Mouse (Mus musculus) left cerebral cortex, postnatal 36 days (tissue): ENCODE measurements around the gene Polr2c. TPM values are rescaled to one million over a fixed set of nuclear protein-coding genes. Genes with fewer than 3 reads are reported as not detected.
"Not testable (repeated sequence)": the region's sequence is repeated elsewhere in the genome, so short reads cannot be mapped to it uniquely, and the experiment has no call there.

Experiments used
- DNase-seq, 2 experiments: peaks; one replicate each; pipeline ENCODE4 v3.0.0; 2021 to 2022; ENCODE audit warnings: low spot score in 2 of 2, mixed read lengths in 1 of 2
- intact Hi-C: fragments of 180-260 bp; cut with DNase I; formaldehyde crosslinking; loops from one replicate; pipeline ENCODE4 v1.15.1; 2025
- total RNA-seq, 2 experiments: library from RNA; stranded (reverse); gene quantifications; 2 replicates each; pipeline ENCODE4 v1.2.3; 2021

Polr2c gene
- total RNA-seq, 2 experiments from 2014 or later: 67.1 to 72.7 TPM

GRCm38 (mm10) chr8:94836456-94837240 is 20.6 kb upstream of the Polr2c start:
- intact Hi-C loops: no loop called here
- DNase-seq: no peak

GRCm38 (mm10) chr8:94837662-94838574 is 19.3 kb upstream of the Polr2c start, which contains the start of the genes Coq9 and Ciapin1:
Gene Coq9, plus strand, starts transcription at chr8:94838321.
Gene Ciapin1, minus strand, starts transcription at chr8:94838358.
- intact Hi-C loops: no loop called here
- peak; percentile 94 to 95 for DNase-seq

GRCm38 (mm10) chr8:94838600-94838999 is 18.6 kb upstream of the Polr2c start:
- intact Hi-C loops: no loop called here
- no peak for DNase-seq

- intact Hi-C loops: no loop called here
- no peak for DNase-seq
Observed at GRCm38 (mm10) chr8:94841183-94841582, 16.1 kb upstream of the Polr2c start.

GRCm38 (mm10) chr8:94850049-94850448 is 7.2 kb upstream of the Polr2c start:
- intact Hi-C loops: no loop called here
- no peak for DNase-seq

- intact Hi-C loops, DNase-seq: not testable (repeated sequence)
Observed at GRCm38 (mm10) chr8:94854761-94855160, 2.5 kb upstream of the Polr2c start.

- DNase-seq: no peak
- intact Hi-C loops: no loop called here
Observed at GRCm38 (mm10) chr8:94857011-94857345, 272 bp upstream of the Polr2c start.

GRCm38 (mm10) chr8:94861352-94861910 is 4.2 kb downstream of the Polr2c start:
- peak in 1 of 2 experiments; percentile 40 for DNase-seq

GRCm38 (mm10) chr8:94862487-94863220 is 5.4 kb downstream of the Polr2c start:
- no peak for DNase-seq
- intact Hi-C loops: no loop called here

More at GRCm38 (mm10) chr8:94861352-94861910, 4.2 kb downstream of the Polr2c start:
- intact Hi-C loops: no loop called here

- intact Hi-C loops: no loop called here
- no peak for DNase-seq
Observed at GRCm38 (mm10) chr8:94863897-94864673, 6.8 kb downstream of the Polr2c start.

- intact Hi-C loops: no loop called here
- DNase-seq: no peak
Observed at GRCm38 (mm10) chr8:94865292-94865691, 8.0 kb downstream of the Polr2c start.

- no peak for DNase-seq
- intact Hi-C loops: no loop called here
Observed at GRCm38 (mm10) chr8:94866921-94867320, 9.7 kb downstream of the Polr2c start.

GRCm38 (mm10) chr8:94869146-94869545 is 11.9 kb downstream of the Polr2c start:
- intact Hi-C loops: no loop called here

GRCm38 (mm10) chr8:94870003-94870402 is 12.8 kb downstream of the Polr2c start:
- no peak for DNase-seq
- intact Hi-C loops: loop anchor here (5.0 kb wide), 1 partner anchor 122 kb away; no protein-coding TSS in a partner anchor

More at GRCm38 (mm10) chr8:94869146-94869545, 11.9 kb downstream of the Polr2c start:
- no peak for DNase-seq

- peak; percentile 59 to 67 for DNase-seq
- intact Hi-C loops: loop anchor here (5.0 kb wide), 1 partner anchor 122 kb away; no protein-coding TSS in a partner anchor
Observed at GRCm38 (mm10) chr8:94870474-94871107, 13.3 kb downstream of the Polr2c start.

GRCm38 (mm10) chr8:94871108-94871894 is 14.1 kb downstream of the Polr2c start:
- DNase-seq: peak; percentile 68 to 71
- intact Hi-C loops: loop anchor here (5.0 kb wide), 1 partner anchor 121 kb away; no protein-coding TSS in a partner anchor

GRCm38 (mm10) chr8:94872156-94872555 is 14.9 kb downstream of the Polr2c start:
- DNase-seq: no peak
- intact Hi-C loops: loop anchor here (5.0 kb wide), 1 partner anchor 120 kb away; no protein-coding TSS in a partner anchor
